Mouse (Mus musculus) kidney, embryonic 15.5 days (tissue): ENCODE data around the gene Kcnk1. TPM values are rescaled to one million over a fixed set of nuclear protein-coding genes. Genes with fewer than 3 reads are reported as not detected.

Source experiments
- ATAC-seq: fragments of 200-750 bp; cut with Nextera tagmentation; replicated peaks from 2 replicates; pipeline ENCODE4 v1.8.0; 2017; ENCODE audit warnings: moderate TSS enrichment; ENCODE audit not compliant: low FRiP score
- H3K27ac ChIP-seq: fragments of 300-500 bp; sonication (generic); 2 replicates; pipeline ENCODE4 v1.5.1; 2015; ENCODE audit warnings: mild to moderate bottlenecking, inconsistent platforms
- H3K27me3 ChIP-seq: fragments of 300-500 bp; sonication (generic); 2 replicates; pipeline ENCODE4 v1.6.1; 2015; ENCODE audit warnings: inconsistent platforms
- H3K36me3 ChIP-seq: fragments of 300-500 bp; sonication (generic); 2 replicates; pipeline ENCODE4 v1.6.1; 2015; ENCODE audit warnings: inconsistent platforms
- H3K4me1 ChIP-seq: fragments of 300-500 bp; sonication (generic); 2 replicates; pipeline ENCODE4 v1.6.1; 2015; ENCODE audit warnings: inconsistent platforms
- H3K4me2 ChIP-seq: fragments of 300-500 bp; sonication (generic); 2 replicates; pipeline ENCODE4 v1.6.1; 2015; ENCODE audit warnings: moderate library complexity, mild to moderate bottlenecking, inconsistent platforms
- H3K4me3 ChIP-seq: fragments of 300-500 bp; sonication (generic); replicated peaks from 2 replicates; pipeline ENCODE4 v1.5.1; 2015; ENCODE audit warnings: mild to moderate bottlenecking, inconsistent platforms
- H3K9ac ChIP-seq: fragments of 300-500 bp; sonication (generic); 2 replicates; pipeline ENCODE4 v1.6.1; 2015; ENCODE audit warnings: mild to moderate bottlenecking, inconsistent platforms
- H3K9me3 ChIP-seq: fragments of 300-500 bp; sonication (generic); replicated peaks from 2 replicates; pipeline ENCODE4 v1.6.1; 2016; ENCODE audit warnings: inconsistent platforms
- WGBS: fragments of 180-500 bp; shearing (Covaris S2); methylation state at CpG from one replicate; pipeline ENCODE4 v1.1.7; 2015; ENCODE audit warnings: mixed read lengths; 5-methylcytosine and 5-hydroxymethylcytosine counted together
- polyA plus RNA-seq: library from polyadenylated mRNA; unstranded; fragments of >200 nt; fragmentation: Nextera tagmentation; extraction: Ambion mirVana; gene quantifications from 2 replicates; pipeline ENCODE4 v1.2.1, GENCODE M21; 2015

Kcnk1 gene
- polyA plus RNA-seq, 1 experiment from 2014 or later, result 39.2 TPM

DNA sequence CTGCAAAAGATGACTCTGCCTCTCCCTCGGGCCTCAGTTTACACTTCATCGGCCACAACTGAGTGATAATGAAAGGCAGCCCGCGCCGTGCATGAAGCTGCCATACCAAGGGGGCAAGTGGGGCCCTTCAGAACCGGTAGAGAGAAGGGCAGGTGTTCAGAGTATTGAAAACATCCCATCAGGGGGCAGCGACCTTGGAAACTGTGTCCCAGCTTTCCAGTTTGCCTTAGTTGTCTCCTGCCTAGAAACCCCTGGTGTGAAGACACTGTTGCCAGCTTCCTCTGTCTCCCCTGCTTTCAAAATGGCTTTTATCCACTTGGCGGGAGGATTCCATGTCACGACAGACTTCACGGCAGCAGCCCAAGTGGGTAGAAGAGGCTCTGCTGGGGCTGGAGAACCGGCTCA is 31.2 kb upstream of the Kcnk1 start:
- H3K9ac ChIP-seq, result no peak overlapping the region
- 7% methylated on average over 11 of the region's 11 CpGs for WGBS
- H3K4me2 ChIP-seq, result peak overlapping the region; percentile 50

GRCm38 (mm10) chr8:125971336-125971735 is 23.6 kb upstream of the Kcnk1 start:
- 32% methylated on average over 3 of the region's 3 CpGs for WGBS
- 0 out of 2 replicates have a peak, but pooled peaks cover 2% of the 10 kb centered on the region for H3K4me1 ChIP-seq
- H3K27me3 ChIP-seq, result 0 out of 2 replicates have a peak, but pooled peaks cover 2% of the 10 kb centered on the region

More for the DNA sequence above, 31.2 kb upstream of the Kcnk1 start:
- Histone ChIP-seq H3K27me3 (peaks cover 29% of the 10 kb centered on the region), H3K27ac (no peak overlapping the region), H3K4me3 (peak overlapping the region; percentile 16; the same call in 1 of the 2 replicates), H3K9me3 (0 out of 2 replicates have a peak, but pooled peaks cover 5% of the 10 kb centered on the region), H3K36me3 (no peaks in the 10 kb centered on the region), H3K4me1 (peaks cover 9% of the 10 kb centered on the region; the same call in 1 of the 2 replicates)
- no peak for ATAC-seq

GRCm38 (mm10) chr8:125975981-125976380 is 19.0 kb upstream of the Kcnk1 start:
- H3K27me3 ChIP-seq, result no peaks in the 10 kb centered on the region
- H3K36me3 ChIP-seq, result no peaks in the 10 kb centered on the region
- H3K4me2 ChIP-seq, result no peak overlapping the region
- WGBS, result 83% methylated on average over 4 of the region's 4 CpGs
- no peak overlapping the region for H3K9ac ChIP-seq
- H3K4me3 ChIP-seq, result no peak overlapping the region
- no peak for ATAC-seq
- no peaks in the 10 kb centered on the region for H3K9me3 ChIP-seq
- no peak overlapping the region for H3K27ac ChIP-seq
- H3K4me1 ChIP-seq, result 0 out of 2 replicates have a peak, but pooled peaks cover 2% of the 10 kb centered on the region

More at GRCm38 (mm10) chr8:125971336-125971735, 23.6 kb upstream of the Kcnk1 start:
- H3K9ac ChIP-seq, result no peak overlapping the region
- no peak overlapping the region for H3K4me2 ChIP-seq
- no peak overlapping the region for H3K27ac ChIP-seq
- no peaks in the 10 kb centered on the region for H3K9me3 ChIP-seq
- no peaks in the 10 kb centered on the region for H3K36me3 ChIP-seq
- no peak for ATAC-seq
- H3K4me3 ChIP-seq, result no peak overlapping the region

DNA sequence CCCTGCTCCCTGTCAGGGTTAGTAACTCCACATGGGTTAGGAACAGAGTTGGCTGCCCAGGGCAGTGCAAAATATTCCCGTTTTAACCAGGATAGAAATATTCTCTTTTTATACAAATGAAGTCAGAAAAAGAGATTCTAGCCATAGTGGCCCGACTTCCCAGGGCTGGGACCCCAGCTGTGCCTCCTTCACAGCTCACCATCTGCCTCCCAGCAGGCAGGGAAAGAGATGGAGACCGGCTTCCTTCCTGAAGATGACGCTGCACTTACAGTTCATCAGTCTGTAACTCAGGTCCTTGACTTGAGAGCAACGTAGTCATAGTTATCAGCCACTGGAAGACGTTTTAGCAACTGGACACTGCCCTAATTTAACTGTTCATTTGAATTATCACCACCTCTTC is 14.1 kb upstream of the Kcnk1 start:
- no peaks in the 10 kb centered on the region for H3K4me1 ChIP-seq
- H3K27ac ChIP-seq, result no peak overlapping the region
- no peak overlapping the region for H3K4me3 ChIP-seq
- no peak overlapping the region for H3K4me2 ChIP-seq
- H3K9ac ChIP-seq, result no peak overlapping the region
- no peaks in the 10 kb centered on the region for H3K36me3 ChIP-seq
- WGBS, result 32% methylated on average over 6 of the region's 6 CpGs
- ATAC-seq, result no peak
- H3K9me3 ChIP-seq, result no peaks in the 10 kb centered on the region
- no peaks in the 10 kb centered on the region for H3K27me3 ChIP-seq

DNA sequence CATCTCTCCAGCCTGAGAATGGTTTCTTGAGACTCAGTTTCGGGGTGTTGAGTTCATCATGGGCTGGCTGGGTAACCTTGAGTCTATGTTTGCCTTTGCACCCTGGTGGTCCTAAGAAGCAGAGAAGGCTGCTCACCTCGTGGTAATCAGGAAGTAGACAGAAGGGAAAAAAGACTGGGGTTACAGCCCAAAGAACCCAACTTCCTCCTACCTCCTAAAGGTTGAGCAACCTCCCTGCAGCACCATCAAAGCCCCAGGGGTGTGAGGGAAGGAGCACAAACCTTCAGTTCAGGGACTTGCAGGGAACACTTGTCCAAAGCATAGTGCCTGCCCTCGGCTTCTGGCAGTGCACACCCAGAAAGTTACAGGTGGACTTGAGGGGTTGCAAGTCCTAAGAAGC is 11.5 kb upstream of the Kcnk1 start:
- no peak for ATAC-seq
- WGBS, result 63% methylated on average over 3 of the region's 3 CpGs
- H3K27me3 ChIP-seq, result no peaks in the 10 kb centered on the region

DNA sequence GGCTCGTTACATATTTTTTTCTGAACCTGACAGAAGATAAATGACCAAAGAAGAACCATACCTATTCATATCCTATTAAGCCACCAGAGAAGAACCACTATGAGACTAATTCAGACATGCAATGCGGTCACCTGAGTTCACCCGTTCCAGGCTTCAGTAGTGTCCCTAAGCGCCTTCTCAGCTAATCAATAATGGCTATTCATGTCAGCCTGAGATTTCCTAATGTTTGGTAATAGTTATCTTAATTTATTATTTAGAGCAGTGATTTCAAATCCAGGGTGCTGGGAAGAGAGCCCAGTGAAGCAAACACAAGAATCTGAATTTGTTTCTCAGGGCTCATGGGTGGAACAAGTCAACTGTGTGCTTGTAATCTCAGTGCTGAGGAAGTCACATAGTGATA is 10.8 kb upstream of the Kcnk1 start:
- no peaks in the 10 kb centered on the region for H3K27me3 ChIP-seq
- no peaks in the 10 kb centered on the region for H3K36me3 ChIP-seq
- H3K4me1 ChIP-seq, result no peaks in the 10 kb centered on the region
- H3K27ac ChIP-seq, result no peak overlapping the region
- H3K9me3 ChIP-seq, result no peaks in the 10 kb centered on the region
- H3K9ac ChIP-seq, result no peak overlapping the region
- no peak overlapping the region for H3K4me3 ChIP-seq
- H3K4me2 ChIP-seq, result no peak overlapping the region
- ATAC-seq, result no peak
- WGBS, result 93% methylated on average over 4 of the region's 4 CpGs

More for the DNA sequence above, 11.5 kb upstream of the Kcnk1 start:
- no peak overlapping the region for H3K9ac ChIP-seq
- H3K4me3 ChIP-seq, result no peak overlapping the region
- H3K4me2 ChIP-seq, result no peak overlapping the region
- no peaks in the 10 kb centered on the region for H3K36me3 ChIP-seq
- H3K9me3 ChIP-seq, result no peaks in the 10 kb centered on the region
- no peak overlapping the region for H3K27ac ChIP-seq
- H3K4me1 ChIP-seq, result no peaks in the 10 kb centered on the region

DNA sequence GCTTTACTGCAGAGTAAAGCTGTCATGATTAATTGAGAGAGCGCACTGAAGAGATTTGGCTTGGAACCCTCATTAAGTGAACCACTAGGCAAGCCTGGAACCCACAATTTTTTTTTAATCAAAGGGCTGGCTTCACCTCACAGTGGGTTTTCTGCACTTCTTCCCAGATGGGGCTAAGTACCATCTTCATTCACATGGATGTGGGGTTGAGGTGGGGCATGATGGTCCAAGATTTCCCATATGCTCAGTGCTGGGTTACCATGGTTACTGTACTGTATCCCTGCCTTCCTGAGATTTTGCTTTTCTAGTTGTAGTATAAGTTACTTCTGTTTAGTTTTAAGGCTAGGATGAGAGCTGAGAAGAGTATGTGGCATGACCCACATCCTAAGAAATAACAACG is 9.6 kb upstream of the Kcnk1 start:
- ATAC-seq, result no peak
- H3K9ac ChIP-seq, result no peak overlapping the region
- no peaks in the 10 kb centered on the region for H3K4me1 ChIP-seq
- 91% methylated on average over 2 of the region's 2 CpGs for WGBS
- no peak overlapping the region for H3K4me3 ChIP-seq
- H3K4me2 ChIP-seq, result no peak overlapping the region
- H3K36me3 ChIP-seq, result no peaks in the 10 kb centered on the region
- no peaks in the 10 kb centered on the region for H3K9me3 ChIP-seq
- H3K27me3 ChIP-seq, result peaks cover 8% of the 10 kb centered on the region; the same call in 1 of the 2 replicates
- no peak overlapping the region for H3K27ac ChIP-seq

GRCm38 (mm10) chr8:125986999-125987589 is 7.9 kb upstream of the Kcnk1 start:
- no peak for ATAC-seq
- H3K9ac ChIP-seq, result no peak overlapping the region
- no peak overlapping the region for H3K4me2 ChIP-seq
- no peak overlapping the region for H3K4me3 ChIP-seq
- WGBS, result 56% methylated on average over 6 of the region's 6 CpGs
- H3K27me3 ChIP-seq, result peaks cover 20% of the 10 kb centered on the region
- H3K4me1 ChIP-seq, result no peaks in the 10 kb centered on the region
- H3K36me3 ChIP-seq, result no peaks in the 10 kb centered on the region
- no peaks in the 10 kb centered on the region for H3K9me3 ChIP-seq
- no peak overlapping the region for H3K27ac ChIP-seq

DNA sequence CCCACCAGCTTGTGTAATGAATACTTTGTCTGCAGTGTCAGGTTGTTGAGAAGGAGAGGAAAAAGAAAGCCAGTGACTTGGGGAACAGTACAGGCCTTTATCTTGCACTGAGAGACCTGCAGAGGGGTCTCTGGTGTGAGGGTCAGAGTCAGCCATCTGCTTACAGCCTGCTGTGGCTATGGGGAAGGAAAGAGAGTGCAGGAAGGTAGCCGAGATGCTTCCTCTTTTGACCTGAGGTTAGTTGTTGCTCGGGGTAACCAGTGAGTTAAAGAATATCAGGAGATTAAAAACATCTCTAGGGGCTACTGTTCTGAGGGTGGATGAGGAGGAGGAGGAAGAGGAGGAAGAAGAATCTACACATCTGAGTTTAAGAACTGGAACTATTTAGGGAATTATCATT is 7.0 kb upstream of the Kcnk1 start:
- H3K9ac ChIP-seq, result no peak overlapping the region
- ATAC-seq, result no peak
- H3K27ac ChIP-seq, result no peak overlapping the region
- WGBS, result 54% methylated on average over 2 of the region's 2 CpGs
- no peaks in the 10 kb centered on the region for H3K9me3 ChIP-seq
- no peaks in the 10 kb centered on the region for H3K4me1 ChIP-seq
- H3K4me2 ChIP-seq, result no peak overlapping the region
- H3K36me3 ChIP-seq, result no peaks in the 10 kb centered on the region
- H3K27me3 ChIP-seq, result peaks cover 27% of the 10 kb centered on the region
- no peak overlapping the region for H3K4me3 ChIP-seq

GRCm38 (mm10) chr8:125993636-125994035 is 1.3 kb upstream of the Kcnk1 start:
- H3K4me1 ChIP-seq, result peaks cover 26% of the 10 kb centered on the region
- H3K27ac ChIP-seq, result no peak overlapping the region
- 68% methylated on average over 9 of the region's 9 CpGs for WGBS
- no peak for ATAC-seq
- no peak overlapping the region for H3K9ac ChIP-seq
- H3K9me3 ChIP-seq, result no peaks in the 10 kb centered on the region
- peaks cover 64% of the 10 kb centered on the region for H3K27me3 ChIP-seq
- H3K4me3 ChIP-seq, result no peak overlapping the region
- no peak overlapping the region for H3K4me2 ChIP-seq
- H3K36me3 ChIP-seq, result no peaks in the 10 kb centered on the region

GRCm38 (mm10) chr8:125996031-125996839 is 1.3 kb downstream of the Kcnk1 start:
- peak overlapping the region; percentile 49 for H3K9ac ChIP-seq
- peaks cover 50% of the 10 kb centered on the region for H3K27me3 ChIP-seq
- peak overlapping the region; percentile 60 for H3K4me3 ChIP-seq
- peak overlapping the region; percentile 89 for H3K27ac ChIP-seq
- H3K4me1 ChIP-seq, result peaks cover 39% of the 10 kb centered on the region
- no peaks in the 10 kb centered on the region for H3K36me3 ChIP-seq
- H3K4me2 ChIP-seq, result peak overlapping the region; percentile 89
- 13% methylated on average over 14 of the region's 14 CpGs for WGBS
- peak; percentile 37; the same call in 1 of the 2 replicates for ATAC-seq
- no peaks in the 10 kb centered on the region for H3K9me3 ChIP-seq

DNA sequence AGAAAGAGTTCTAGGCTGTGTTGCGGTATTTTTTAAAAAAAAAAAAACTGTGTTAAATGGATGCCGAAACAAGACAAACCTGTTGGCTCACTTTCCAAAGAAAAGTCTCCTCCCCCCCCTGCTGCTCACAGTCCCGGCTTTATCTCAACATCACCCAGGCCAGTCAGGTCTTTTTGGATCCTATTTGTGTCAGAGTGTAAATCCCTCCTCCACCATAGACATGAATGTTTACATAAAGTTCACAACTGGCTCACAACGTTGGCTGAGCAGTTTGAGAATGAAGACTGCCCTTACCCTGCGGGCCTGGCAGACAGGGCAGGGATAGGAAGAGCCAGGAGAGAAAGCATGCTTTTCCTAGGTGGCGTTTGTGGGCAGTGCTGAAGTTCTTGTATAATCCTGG is 2.0 kb downstream of the Kcnk1 start:
- peak overlapping the region; percentile 60 for H3K4me3 ChIP-seq
- no peak overlapping the region for H3K9ac ChIP-seq
- peaks cover 39% of the 10 kb centered on the region for H3K4me1 ChIP-seq
- H3K4me2 ChIP-seq, result peak overlapping the region; percentile 89
- peaks cover 44% of the 10 kb centered on the region for H3K27me3 ChIP-seq
- WGBS, result 26% methylated on average over 6 of the region's 6 CpGs
- peak overlapping the region; percentile 89 for H3K27ac ChIP-seq
- ATAC-seq, result no peak
- no peaks in the 10 kb centered on the region for H3K9me3 ChIP-seq
- no peaks in the 10 kb centered on the region for H3K36me3 ChIP-seq
